Mouse (Mus musculus): ENCODE data around the gene Met. TPM values are rescaled to one million over a fixed set of nuclear protein-coding genes. Genes with fewer than 3 reads are reported as not detected.

Gene Met
- 0.09 and 0.24 TPM in 2 replicates for polyA plus RNA-seq (2012; ENCODE audit: low replicate concordance)

DNA sequence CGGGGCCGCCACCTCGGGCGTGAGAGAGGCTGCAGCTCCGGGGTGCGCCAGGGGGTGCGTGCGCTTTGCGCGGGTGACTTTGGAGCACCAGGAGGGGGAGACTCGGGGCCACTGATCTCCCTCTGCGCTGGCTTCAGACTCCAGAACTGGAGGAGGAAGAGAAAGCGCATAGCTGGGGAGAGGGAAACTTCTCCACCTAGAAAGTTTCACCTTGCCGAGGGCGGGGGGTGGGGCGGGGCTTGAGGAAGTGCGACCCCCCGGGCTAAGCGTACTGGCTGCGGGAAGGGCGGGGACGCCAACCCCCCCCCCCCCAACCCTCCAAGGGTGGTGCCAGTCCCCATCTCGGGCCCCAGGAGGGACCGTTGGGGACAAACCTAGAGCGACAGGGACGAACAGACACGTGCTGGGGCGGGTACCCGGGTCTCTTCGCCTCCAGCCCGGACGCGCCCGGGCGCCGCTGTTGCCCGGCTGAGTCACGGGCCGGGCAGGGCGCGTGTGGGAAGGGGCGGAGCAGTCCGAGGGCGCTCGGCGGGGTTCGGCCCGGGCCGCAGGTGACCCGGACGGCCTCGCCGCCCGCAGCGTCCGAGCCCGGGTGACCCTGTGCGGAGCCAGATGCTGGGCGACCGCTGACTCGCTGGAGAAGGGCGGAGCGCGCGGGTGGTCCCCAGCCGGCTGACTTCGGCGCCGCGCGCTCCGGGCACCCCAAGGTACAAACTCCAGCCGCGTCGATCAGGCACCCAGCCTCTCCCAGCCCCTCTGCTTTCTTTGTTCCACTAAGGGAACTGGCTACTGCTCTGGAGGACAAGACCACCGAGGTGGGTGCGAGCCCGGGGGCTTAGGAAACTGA lies at the start of gene Met:
Gene Met (plus strand): TSS at position 367 of the 847 bp plus-strand sequence.

Other genes starting within 250 kb of the Met start
- gene Cav2, start 182.6 kb upstream of the Met start, polyA plus RNA-seq (2012; ENCODE audit: low replicate concordance) = 0.16 and 0.64 TPM in 2 replicates
- gene Cav1, start 157.5 kb upstream of the Met start, polyA plus RNA-seq (2012; ENCODE audit: low replicate concordance) = 2.5 TPM in 1 of 2 replicates, not detected in the other
- gene Capza2, start 172.4 kb downstream of the Met start, polyA plus RNA-seq (2012; ENCODE audit: low replicate concordance) = 1.6 and 9.1 TPM in 2 replicates
- gene St7, start 229.1 kb downstream of the Met start, polyA plus RNA-seq (2012; ENCODE audit: low replicate concordance) = 4.4 and 7.0 TPM in 2 replicates

All from leukemia stem cell, adult 10-12 weeks (primary cell).